Mouse (Mus musculus): ENCODE data around the gene Dchs2. TPM values are rescaled to one million over a fixed set of nuclear protein-coding genes. Genes with fewer than 3 reads are reported as not detected.

Dchs2 gene
- polyA plus RNA-seq, 1 experiment from 2014 or later: 0.07 TPM

DNA sequence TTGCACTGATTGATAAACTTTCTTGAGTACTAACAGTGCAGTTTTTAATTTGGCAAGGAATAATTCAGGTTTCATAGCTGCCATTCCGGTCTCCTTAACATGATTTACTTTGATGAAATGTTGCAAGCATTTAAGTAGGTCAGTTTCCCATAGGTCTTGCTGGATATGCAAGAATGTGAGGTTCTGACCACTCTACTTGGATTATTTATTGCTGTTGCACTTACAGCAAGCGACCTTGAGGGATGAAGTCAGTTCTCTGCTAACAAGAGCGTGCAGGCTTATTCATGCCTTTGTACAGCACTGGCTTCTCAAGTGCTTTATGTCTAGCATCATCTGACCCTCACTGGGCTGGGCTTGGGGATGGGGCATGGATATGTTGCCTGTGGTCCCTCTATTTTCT lies 35.9 kb downstream of the Dchs2 start:
- Histone ChIP-seq H3K36me3 (ENCODE audit: control insufficient read depth, insufficient read depth) (no peaks in the 10 kb centered on the region), H3K4me1 (replicated peaks; ENCODE audit: control insufficient read depth, insufficient read depth, low read length) (no peaks in the 10 kb centered on the region), H3K9me3 (ENCODE audit: control insufficient read depth) (no peaks in the 10 kb centered on the region), H3K4me3 (ENCODE audit: low read depth, low read length) (no peak overlapping the region), H3K9ac (ENCODE audit: low read depth, low read length) (no peak overlapping the region), H3K27me3 (replicated peaks; ENCODE audit: control insufficient read depth, insufficient read depth, low read length) (no peaks in the 10 kb centered on the region), H3K27ac (ENCODE audit: low read depth, low read length) (no peak overlapping the region), H3K4me2 (replicated peaks; ENCODE audit: low read depth) (no peak overlapping the region)
- no peak for TF ChIP-seq CTCF (IDR thresholded peaks at IDR 0.05; ENCODE audit: low read depth)
- no peak for ATAC-seq
- WGBS: 64% methylated on average over 3 of the region's 3 CpGs

DNA sequence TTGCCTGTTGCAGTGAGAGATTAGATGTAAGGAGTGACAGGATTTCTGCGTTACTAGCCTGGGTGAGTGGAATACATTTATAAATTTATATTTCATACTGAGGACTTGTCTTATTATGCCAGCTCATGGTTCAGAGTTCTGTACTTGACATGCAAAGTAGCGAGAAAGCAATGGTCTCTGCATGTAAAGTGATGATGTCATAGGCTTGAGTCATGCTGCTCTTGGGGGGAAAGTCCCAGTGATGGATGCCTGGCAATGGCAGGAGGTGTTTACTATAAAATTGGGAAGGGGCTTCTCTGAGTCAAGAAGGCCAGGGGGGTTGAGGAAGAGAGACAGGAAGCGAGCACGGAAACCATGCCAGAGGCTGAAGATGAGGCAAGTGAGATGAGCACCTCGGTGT lies 57.8 kb downstream of the Dchs2 start:
- 89% methylated on average over 5 of the region's 5 CpGs for WGBS
- Histone ChIP-seq H3K27me3 (replicated peaks; ENCODE audit: control insufficient read depth, insufficient read depth, low read length) (no peaks in the 10 kb centered on the region), H3K9ac (ENCODE audit: low read depth, low read length) (no peak overlapping the region), H3K27ac (ENCODE audit: low read depth, low read length) (no peak overlapping the region), H3K4me1 (replicated peaks; ENCODE audit: control insufficient read depth, insufficient read depth, low read length) (no peaks in the 10 kb centered on the region), H3K9me3 (ENCODE audit: control insufficient read depth) (no peaks in the 10 kb centered on the region), H3K4me3 (ENCODE audit: low read depth, low read length) (no peak overlapping the region), H3K36me3 (ENCODE audit: control insufficient read depth, insufficient read depth) (no peaks in the 10 kb centered on the region), H3K4me2 (replicated peaks; ENCODE audit: low read depth) (no peak overlapping the region)
- no peak for ATAC-seq
- no peak for TF ChIP-seq CTCF (IDR thresholded peaks at IDR 0.05; ENCODE audit: low read depth)

DNA sequence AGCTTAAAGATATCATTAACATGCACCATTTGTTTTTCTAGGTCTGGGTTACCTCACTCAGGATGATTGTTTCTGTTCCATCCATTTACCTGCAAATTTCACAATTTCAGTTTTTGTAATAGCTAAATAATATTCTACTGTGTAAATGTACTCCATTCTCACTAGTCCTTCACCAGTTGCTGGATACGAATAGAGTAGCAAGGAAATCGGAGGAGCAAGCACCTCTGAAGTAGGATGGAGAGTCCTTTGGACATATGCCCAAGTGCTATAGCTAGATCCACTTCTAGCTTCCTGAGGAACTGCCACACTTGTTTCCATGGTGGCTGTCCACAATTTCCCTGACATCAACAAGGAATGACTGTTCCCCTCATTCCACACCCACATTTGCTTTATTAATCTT lies 63.5 kb downstream of the Dchs2 start:
- Histone ChIP-seq H3K36me3 (ENCODE audit: control insufficient read depth, insufficient read depth) (no peaks in the 10 kb centered on the region), H3K4me3 (ENCODE audit: low read depth, low read length) (no peak overlapping the region), H3K27me3 (replicated peaks; ENCODE audit: control insufficient read depth, insufficient read depth, low read length) (no peaks in the 10 kb centered on the region), H3K9ac (ENCODE audit: low read depth, low read length) (no peak overlapping the region), H3K4me2 (replicated peaks; ENCODE audit: low read depth) (no peak overlapping the region), H3K9me3 (ENCODE audit: control insufficient read depth) (no peaks in the 10 kb centered on the region), H3K27ac (ENCODE audit: low read depth, low read length) (no peak overlapping the region), H3K4me1 (replicated peaks; ENCODE audit: control insufficient read depth, insufficient read depth, low read length) (no peaks in the 10 kb centered on the region)
- TF ChIP-seq CTCF (IDR thresholded peaks at IDR 0.05; ENCODE audit: low read depth): no peak
- WGBS: 78% methylated on average over 2 of the region's 2 CpGs
- no peak for ATAC-seq

DNA sequence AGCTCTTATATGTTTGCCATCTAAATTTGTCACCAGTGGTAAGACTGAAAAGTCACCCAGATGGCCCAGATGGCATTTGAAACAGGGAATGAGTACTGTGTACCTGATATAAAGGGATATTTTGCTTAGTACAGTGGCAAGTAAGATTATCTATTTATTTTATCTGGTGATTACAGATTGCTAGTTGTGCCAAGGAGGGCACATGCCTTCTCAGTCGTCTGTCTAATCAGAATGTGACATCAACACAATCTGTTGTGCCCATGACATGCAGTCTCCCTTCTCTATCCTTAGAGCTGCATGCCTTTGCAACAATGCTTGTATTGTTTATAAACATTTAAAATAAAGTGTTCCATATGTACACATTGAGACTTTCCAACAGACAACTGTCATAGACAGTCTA lies 64.7 kb downstream of the Dchs2 start:
- Histone ChIP-seq H3K27ac (ENCODE audit: low read depth, low read length) (no peak overlapping the region), H3K36me3 (ENCODE audit: control insufficient read depth, insufficient read depth) (no peaks in the 10 kb centered on the region), H3K4me2 (replicated peaks; ENCODE audit: low read depth) (no peak overlapping the region), H3K27me3 (replicated peaks; ENCODE audit: control insufficient read depth, insufficient read depth, low read length) (no peaks in the 10 kb centered on the region), H3K9me3 (ENCODE audit: control insufficient read depth) (no peaks in the 10 kb centered on the region), H3K4me1 (replicated peaks; ENCODE audit: control insufficient read depth, insufficient read depth, low read length) (no peaks in the 10 kb centered on the region), H3K9ac (ENCODE audit: low read depth, low read length) (no peak overlapping the region), H3K4me3 (ENCODE audit: low read depth, low read length) (no peak overlapping the region)
- TF ChIP-seq CTCF (IDR thresholded peaks at IDR 0.05; ENCODE audit: low read depth): no peak
- no peak for ATAC-seq
- WGBS: 31% methylated on average over 1 of the region's 1 CpGs

DNA sequence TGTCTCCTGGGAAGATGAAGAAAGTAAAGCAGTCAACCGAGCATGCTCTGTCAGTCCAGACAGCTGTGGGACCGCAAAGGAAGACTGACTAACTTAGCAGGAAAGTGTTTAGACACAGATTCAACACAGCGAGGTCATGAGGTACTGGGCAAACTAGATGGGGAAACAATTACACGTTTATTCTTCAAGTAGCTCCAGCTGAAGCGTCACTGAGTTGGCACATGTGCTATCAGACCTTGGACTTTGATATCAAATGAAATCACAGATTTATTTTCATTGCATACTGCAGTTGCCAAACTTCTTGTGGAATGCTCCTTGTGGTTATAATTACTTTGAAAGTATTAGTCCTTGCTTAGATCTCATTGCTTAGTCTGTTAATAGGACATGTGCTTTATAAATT lies 67.2 kb downstream of the Dchs2 start:
- 45% methylated on average over 5 of the region's 5 CpGs for WGBS
- H3K4me1 ChIP-seq (replicated peaks; ENCODE audit: control insufficient read depth, insufficient read depth, low read length): no peaks in the 10 kb centered on the region
- H3K27me3 ChIP-seq (replicated peaks; ENCODE audit: control insufficient read depth, insufficient read depth, low read length): no peaks in the 10 kb centered on the region
- TF ChIP-seq CTCF (IDR thresholded peaks at IDR 0.05; ENCODE audit: low read depth): no peak
- ATAC-seq: no peak
- H3K36me3 ChIP-seq (ENCODE audit: control insufficient read depth, insufficient read depth): no peaks in the 10 kb centered on the region
- no peak overlapping the region for H3K27ac ChIP-seq (ENCODE audit: low read depth, low read length)
- H3K4me2 ChIP-seq (replicated peaks; ENCODE audit: low read depth): no peak overlapping the region
- H3K4me3 ChIP-seq (ENCODE audit: low read depth, low read length): no peak overlapping the region
- H3K9me3 ChIP-seq (ENCODE audit: control insufficient read depth): no peaks in the 10 kb centered on the region
- H3K9ac ChIP-seq (ENCODE audit: low read depth, low read length): no peak overlapping the region

DNA sequence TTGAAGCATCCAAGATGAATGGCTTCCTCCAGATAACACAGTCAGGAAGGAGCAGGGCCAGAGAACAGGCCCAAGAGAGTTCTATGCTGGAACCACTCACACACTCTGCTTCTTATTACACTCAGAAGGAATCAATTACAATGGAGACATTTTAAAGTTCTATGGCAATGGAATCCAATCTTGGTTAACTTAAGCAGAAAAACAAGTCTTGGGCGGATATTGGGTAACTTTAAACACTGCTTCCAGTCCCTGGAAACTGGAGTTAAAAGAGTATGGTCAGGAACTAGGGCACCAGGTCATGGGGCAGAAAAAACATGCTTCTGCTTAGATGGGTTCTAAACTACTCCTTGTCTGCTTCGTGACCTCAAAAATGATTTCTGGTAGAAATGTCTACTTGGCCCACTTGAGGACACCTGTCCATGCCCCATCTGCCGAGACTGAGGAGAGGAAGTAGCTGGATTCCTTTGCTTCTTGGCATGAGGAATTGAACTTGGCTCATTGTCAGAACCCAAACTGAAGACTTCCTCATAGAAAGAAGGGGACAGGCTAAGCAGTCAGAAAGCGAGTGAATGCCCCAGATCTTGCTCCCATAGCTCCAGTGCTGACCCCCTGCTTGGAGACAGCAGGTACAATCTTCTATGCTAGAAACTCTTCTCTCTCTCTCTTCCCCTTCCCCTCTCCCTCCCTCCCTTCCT lies 73.7 kb downstream of the Dchs2 start:
- H3K4me2 ChIP-seq (replicated peaks; ENCODE audit: low read depth): no peak overlapping the region
- H3K27me3 ChIP-seq (replicated peaks; ENCODE audit: control insufficient read depth, insufficient read depth, low read length): no peaks in the 10 kb centered on the region
- 69% methylated on average over 4 of the region's 4 CpGs for WGBS
- no peaks in the 10 kb centered on the region for H3K4me1 ChIP-seq (replicated peaks; ENCODE audit: control insufficient read depth, insufficient read depth, low read length)
- no peak overlapping the region for H3K4me3 ChIP-seq (ENCODE audit: low read depth, low read length)
- TF ChIP-seq CTCF (IDR thresholded peaks at IDR 0.05; ENCODE audit: low read depth): no peak
- no peak overlapping the region for H3K9ac ChIP-seq (ENCODE audit: low read depth, low read length)
- H3K27ac ChIP-seq (ENCODE audit: low read depth, low read length): no peak overlapping the region
- no peak for ATAC-seq
- H3K36me3 ChIP-seq (ENCODE audit: control insufficient read depth, insufficient read depth): no peaks in the 10 kb centered on the region
- H3K9me3 ChIP-seq (ENCODE audit: control insufficient read depth): no peaks in the 10 kb centered on the region

Data from intestine, postnatal 0 days (tissue).